Mouse (Mus musculus): Measurements from ENCODE around the gene Mest.

DNA sequence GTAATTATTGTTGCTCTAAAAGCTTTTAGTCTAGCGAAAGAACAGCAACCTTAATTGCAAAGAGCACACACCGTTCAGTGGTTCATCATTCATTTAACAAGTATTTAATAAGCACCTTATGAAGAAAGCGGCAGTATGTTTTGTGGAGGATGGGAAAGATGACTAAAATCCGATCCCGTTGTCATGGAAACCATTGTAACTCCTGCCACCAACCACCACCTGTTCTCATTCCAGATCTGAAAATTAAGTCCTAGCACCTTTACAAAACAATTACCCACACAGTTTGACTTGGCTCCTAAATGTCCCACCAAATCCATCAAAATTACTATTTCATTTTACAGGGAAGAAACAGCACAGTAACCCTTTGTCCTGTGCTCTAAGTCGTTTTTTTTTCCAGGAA, 29.1 kb upstream of the Mest start:
- TF ChIP-seq CTCF (IDR thresholded peaks at IDR 0.05; ENCODE audit: low read depth) = no peak
- TF ChIP-seq EP300 (optimal IDR thresholded peaks at IDR 0.05) = no peak

All from stomach, postnatal 0 days (tissue).